Mouse (Mus musculus) cerebral cortex, adult 2 months (tissue): ENCODE data around the gene Ajap1.

ENCODE experiments used
- WGBS: fragments of 180-500 bp; shearing (Covaris S2); methylation state at CpG from one replicate; pipeline ENCODE4 v1.1.7; 2018; 5-methylcytosine and 5-hydroxymethylcytosine counted together

The Ajap1 gene

GRCm38 (mm10) chr4:153357539-153358242, 124.9 kb downstream of the Ajap1 start:
- WGBS: 52% methylated on average over 9 of the region's 9 CpGs

DNA sequence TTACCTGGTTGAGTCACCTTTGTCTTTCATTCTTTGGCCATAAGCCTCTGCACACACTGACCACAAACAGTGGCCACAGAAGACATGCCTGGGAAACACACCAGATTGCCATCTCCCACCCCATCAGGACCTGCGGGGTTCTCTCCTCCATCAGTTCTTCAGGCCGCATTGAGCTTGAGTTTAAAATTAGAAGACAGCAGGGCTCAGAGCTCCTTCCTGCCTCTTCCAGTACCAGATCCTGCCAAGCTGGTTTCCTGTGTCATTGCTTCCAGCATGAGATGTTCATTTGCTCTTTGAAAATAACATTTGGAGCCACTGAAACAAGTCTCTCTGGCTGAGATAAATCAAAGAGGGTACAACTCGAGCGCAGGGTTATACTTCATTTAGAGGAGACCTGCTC, 126.4 kb downstream of the Ajap1 start:
- WGBS: 57% methylated on average over 4 of the region's 4 CpGs

DNA sequence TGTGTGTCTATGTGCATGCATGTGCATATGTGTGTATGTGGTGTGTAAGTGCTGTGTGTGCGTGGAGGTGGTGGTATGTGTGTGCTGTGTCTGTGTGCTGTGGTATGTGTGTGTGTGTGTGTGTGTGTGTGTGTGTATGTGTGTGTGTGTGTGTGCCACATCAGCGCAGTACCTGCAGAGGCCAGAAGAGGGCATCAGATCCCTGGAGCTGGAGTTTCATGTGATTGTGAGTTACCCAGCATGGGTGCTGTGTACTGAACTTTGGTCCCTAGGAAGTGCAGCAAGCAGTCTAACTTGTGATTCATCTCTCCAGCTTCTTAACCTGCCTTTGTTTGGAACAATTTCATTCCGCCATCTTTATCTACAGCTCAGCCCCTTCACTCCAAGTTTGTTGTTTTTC, 137.6 kb downstream of the Ajap1 start:
- WGBS: 99% methylated on average over 3 of the region's 3 CpGs

DNA sequence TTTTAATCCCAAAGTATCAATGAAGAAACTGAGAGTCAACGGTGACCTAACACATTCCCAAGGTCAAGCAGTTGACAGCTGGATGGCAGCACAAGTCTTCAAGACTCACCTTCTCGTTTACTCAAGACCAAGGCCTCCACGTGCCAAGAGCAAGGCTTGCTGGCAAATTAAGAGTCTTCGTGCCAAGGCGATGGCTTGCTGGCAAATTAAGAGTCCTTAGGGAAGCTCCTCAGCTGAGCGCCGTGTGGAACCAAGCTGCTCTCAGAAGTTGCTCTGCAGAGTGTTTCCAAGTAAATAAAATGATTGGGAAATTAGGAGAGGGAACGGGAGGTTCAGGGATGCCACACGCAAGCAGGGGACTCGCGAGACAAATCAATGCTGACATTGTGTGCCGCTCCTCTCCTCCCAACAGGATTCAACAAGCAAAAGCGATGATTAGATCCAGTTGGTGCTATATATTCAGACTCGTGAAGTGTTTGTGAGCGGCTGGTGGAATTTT, 147.3 kb downstream of the Ajap1 start:
- 52% methylated on average over 15 of the region's 15 CpGs for WGBS

GRCm38 (mm10) chr4:153327809-153328208, 154.8 kb downstream of the Ajap1 start:
- 33% methylated on average over 10 of the region's 10 CpGs for WGBS
